Mouse (Mus musculus) CD4-positive, CD25-positive, alpha-beta regulatory T cell, adult 2 months (primary cell): ENCODE data around the gene Helb.

Source experiments
- DNase-seq: peaks from one replicate; pipeline ENCODE4 v3.0.0-alpha.2; 2012; ENCODE audit warnings: low read depth, low spot score

The Helb gene

DNA sequence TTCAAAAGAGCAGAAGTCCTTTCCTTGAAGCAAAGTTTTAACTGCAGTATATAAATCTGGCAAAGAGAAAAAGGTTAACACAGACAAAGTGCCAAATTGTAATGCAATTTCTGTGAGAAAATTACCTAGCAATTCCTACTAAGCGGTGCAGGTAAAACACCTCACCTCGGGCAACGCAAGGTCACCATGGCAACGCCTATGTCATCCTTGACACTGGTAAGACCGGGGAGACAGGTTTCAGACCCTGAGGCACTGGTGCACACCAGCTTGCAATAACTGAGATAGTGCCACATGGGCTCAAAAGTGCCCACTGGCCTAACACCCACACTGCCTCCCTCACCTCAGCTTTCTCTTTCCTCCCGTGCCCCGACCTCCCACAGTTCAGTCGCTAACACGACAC lies 17.7 kb downstream of the Helb start:
- DNase-seq, result no peak

DNA sequence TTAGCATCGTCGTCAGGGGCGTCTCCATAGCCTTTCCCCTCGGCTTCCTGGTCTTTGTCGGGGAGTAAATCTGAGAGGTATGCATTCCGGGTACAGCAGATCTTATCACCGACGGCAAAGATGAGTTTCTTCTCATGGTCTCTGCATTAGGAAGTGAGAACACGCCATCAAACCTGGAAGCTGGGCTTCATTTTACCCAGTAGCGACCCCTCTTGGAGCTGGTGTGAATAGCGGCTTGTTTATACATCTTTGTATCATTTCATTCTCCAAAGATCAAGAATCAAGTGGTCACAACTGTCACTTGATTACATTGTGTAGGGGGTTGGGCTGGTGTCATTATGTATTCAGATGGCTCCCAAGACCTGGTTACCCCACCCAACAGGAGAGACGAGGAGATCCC lies 20.2 kb downstream of the Helb start:
- DNase-seq, result no peak

DNA sequence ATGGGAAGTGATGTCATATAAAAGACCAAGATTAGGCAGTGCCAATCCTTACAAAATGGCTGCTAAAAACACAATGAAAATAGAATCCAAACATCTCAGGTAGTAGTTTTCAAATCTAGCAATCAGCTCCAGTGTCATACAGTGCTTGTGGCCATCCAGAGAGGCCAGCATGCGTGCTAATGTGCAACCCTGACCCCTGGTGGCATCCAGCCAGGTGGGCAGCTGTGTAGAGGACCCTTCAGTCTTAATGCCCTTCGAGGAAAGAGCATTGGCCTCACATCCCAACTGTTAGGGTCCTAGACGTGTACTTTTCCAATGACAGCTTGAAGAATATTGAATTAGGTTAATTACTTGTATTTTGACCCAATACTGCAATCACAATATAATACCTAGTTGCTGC lies 34.9 kb downstream of the Helb start:
- no peak for DNase-seq

DNA sequence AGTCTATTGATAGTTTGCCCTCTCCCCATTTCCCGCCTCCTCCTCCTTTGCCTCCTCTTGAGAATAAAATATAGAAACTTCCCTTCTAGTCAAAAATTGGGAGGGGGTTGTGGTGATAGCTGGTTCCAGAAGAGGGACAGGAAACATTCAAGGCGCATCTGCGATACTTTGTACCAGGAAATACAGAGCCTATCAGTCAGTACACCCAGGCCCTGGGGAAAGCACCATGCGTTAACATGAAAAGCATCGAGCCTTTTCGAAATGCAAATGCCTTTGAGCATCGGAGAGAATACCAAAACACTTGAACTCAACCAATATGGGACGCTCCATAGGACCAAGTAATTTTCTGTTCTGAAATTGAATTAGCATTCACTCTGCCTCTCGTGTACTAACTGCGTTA lies 46.5 kb downstream of the Helb start:
- peak; percentile 18 for DNase-seq

DNA sequence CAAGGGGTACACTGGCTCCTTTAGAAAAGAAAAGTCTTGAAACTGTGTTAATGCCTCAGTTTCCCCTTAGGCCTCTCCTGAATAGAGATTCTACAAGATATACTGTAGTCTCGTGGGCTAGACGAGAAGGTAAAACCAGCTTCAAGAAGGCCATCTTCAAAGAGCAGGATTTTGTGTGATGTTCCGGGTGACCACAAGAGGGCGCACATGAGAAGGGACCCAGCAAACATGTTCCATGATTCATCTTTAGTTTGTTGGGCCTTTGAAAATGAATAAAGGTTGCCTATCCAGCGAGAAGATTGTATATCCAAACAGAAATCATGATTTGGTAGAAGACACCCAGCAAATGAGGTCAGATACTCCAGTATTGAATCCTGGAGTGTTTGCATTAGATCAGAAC lies 48.4 kb downstream of the Helb start:
- DNase-seq, result peak; percentile 79

DNA sequence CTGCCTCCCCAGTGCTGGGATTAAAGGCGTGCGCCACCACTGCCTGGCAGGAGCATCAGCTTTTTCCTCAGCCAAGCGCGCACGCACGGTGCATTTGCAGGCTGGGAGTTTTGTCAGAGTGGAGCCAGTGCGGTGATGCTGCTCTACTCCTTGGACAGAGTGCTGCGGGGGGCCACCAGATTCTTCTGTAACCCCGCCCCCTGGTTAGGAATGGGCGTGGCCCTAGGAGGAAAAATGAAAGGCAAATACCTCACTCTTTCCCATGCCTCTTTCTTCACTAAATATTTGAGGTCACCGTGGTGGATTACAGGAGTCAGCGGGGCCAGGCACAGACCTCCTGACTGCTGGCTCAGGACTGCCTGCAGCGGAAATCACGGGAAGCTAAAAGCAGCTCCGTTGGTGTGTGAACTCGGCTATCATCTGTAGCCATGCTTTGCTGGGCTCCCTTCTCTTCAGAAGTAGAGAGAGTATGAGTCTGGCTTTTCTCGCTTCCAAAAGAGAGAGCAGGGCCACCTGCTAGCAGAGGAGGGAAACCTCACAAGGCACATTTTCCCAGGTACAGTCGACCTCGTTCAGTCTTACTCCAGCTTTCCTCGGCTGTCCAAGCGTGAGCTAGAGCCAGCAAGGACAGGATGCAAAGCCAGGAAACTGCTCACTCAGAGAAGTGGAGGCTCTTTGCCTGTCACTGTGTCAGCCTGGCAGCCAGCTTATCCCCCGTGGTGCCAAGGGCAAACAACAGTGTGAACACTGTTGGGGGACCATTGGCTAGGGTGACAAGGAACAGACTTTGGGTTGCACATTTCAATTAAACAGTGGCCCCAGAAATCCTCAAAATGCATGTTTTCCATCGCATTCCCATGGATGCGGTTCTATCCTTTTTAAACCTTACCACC lies 51.3 kb downstream of the Helb start:
- DNase-seq, result no peak

DNA sequence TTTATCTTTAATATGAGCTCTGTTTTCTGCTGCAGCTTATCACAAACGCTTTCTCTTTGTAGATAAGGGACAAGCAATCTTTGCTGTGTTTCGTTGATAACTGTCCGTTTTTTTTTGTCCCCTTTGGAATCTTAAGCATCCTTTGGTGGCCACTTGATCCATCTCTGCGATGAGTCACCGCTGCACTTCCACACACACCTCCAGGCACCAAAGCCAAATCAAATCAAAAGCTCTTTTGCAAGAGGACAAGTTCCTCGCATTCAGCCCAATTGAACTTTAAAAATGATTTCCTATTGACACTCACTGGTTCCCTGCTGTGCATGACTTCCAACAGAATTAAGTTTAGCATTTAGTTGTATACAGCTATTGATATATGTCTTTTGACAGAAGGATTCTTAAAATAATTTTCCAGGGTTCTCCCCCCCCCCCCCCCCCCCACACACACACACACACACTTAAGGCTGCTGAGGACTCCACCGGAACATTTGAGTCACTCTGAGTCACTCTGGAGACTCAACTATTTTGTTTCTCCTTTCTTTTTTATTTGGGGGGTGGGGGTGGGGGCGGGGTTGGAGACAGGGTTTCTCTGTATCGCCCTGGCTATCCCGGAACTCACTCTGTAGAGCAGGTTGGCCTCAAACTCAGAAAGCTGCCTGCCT lies 52.1 kb downstream of the Helb start:
- no peak for DNase-seq

DNA sequence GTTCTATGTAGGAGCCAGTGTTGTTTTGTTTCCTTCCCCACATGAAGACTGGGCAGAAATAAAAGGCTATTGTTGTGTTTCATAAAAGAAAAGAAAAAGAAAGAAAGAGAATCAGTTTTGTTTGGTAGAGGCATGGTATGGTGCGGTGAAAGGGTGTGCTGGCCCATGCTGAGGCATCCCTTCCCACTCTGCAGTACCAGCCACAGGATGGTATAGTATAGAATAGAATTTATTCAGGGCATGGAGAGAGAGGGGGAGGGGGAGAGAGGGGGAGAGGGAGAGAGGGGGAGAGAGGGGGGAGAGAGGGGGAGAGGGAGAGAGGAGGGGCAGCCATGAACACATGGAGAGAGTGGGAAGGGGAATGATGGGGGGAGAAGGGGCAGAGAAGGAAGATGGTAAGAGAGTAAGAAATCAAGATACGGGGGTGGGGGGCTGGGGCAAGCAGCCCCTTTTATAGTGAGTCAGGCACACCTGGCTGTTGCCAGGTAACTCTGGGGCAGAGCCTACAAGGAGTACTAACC lies 68.0 kb downstream of the Helb start:
- no peak for DNase-seq

DNA sequence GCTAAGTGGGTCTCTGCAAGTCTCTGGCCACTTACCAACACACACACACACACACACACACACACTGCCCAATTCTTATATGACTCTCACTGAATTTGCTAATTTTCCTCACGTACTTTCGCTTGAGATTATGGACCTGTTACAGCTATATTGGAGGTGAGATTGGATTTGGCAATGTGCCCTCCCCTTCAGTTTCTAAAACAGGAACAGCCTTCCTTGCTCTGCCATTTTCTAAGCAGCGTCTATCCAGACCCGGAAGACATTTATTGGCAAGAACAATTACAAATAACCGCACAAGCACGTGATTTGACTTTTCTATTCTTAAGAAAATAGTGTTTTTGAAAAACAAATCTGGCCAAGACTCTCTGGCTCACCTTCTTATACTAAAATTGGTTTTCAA lies 68.5 kb downstream of the Helb start:
- DNase-seq, result no peak

DNA sequence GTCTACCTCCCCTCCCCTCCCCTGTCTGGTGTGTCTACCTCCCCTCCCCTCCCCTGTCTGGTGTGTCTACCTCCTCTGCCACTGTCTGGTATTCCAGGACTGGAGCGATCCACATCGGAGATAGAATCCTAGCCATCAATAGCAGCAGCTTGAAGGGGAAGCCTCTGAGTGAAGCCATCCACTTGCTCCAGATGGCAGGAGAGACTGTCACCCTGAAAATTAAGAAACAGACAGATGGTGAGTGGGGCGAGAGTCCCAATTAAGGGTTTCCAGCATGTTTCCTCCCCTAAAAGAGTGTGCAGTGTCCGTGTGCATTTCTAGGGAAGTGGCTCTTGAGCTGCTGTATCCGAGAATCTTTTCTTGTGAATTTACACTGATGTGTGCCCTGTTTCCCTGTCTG lies 74.6 kb downstream of the Helb start:
- no peak for DNase-seq

DNA sequence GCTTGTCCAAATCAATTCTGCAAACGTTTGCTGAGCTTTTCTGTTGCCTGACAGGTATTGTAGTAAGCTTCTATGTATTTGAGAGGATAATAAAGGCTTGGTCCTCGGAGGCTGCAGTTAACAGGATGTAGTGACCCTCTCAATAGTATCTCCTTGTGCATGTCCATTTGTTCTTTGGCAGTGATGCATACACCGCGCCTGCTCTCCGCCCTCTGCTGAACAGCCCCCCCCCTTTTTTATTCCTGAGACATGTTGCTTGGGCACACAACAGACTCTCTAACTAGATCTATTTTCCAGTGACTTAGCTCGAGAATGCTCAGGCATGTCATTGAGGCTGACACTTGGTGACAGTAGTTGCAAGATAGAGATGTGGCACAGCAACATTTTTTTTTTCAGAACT lies 77.0 kb downstream of the Helb start:
- no peak for DNase-seq

DNA sequence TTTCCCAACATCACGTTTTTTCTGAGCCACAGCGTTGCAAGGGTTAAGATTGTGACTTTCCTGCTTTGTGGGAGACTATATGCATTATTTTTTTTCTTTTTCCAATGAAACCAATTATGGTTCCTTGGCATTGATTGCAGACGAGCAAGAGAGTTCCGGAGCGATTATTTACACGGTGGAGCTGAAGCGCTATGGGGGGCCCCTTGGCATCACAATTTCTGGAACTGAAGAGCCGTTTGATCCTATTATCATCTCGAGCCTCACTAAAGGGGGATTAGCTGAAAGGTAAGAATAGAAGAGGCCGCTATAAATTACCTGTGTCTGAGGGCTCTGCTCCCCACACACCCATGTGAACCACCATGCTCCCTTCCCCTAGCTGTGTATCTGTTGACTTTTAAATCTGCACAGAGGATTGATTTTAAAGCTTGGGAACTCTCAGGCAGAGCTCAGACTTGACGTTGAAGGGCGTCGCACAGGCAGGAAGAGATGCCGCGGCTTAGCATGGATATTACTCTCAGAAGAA lies 77.5 kb downstream of the Helb start:
- DNase-seq, result no peak

DNA sequence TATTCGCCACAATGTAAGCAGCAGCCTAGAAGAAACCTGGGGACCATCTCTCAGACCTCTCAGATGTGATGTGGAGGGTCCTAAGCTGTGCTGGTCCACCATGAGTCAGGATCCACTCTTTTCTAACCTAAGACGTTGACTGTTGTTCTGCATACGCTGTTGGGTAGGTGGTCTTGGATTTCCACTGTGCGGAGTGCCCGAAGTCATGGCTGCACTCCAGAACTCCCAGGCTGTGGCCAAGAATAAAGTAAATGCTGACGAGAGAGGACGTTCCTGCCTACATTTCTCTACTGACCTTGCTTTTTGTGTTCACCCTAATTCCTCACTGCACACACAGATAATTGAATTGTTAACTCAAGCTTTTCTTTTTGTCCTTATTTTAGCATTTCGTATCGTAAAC lies 78.9 kb downstream of the Helb start:
- no peak for DNase-seq
